Mouse (Mus musculus) frontal cortex, postnatal 14 days (tissue): ENCODE measurements around the gene Cln5.

Source experiments
- DNase-seq, 2 experiments: peaks; one replicate each; pipeline ENCODE4 v3.0.0; 2022; ENCODE audit warnings: low spot score in 2 of 2

Cln5 gene

GRCm38 (mm10) chr14:103078006-103078912 is 8.2 kb downstream of the Cln5 start:
- DNase-seq: no peak

GRCm38 (mm10) chr14:103079209-103079977 is 9.4 kb downstream of the Cln5 start:
- DNase-seq: no peak

GRCm38 (mm10) chr14:103085840-103086533 is 16.0 kb downstream of the Cln5 start:
- DNase-seq: no peak

GRCm38 (mm10) chr14:103086671-103087324 is 16.8 kb downstream of the Cln5 start:
- DNase-seq: no peak

GRCm38 (mm10) chr14:103087846-103088245 is 17.8 kb downstream of the Cln5 start:
- DNase-seq: no peak

- no peak for DNase-seq
These were observed 18.6 kb downstream of the Cln5 start for GRCm38 (mm10) chr14:103088624-103089023.

- no peak for DNase-seq
These were observed 23.2 kb downstream of the Cln5 start for GRCm38 (mm10) chr14:103093236-103093635.

- no peak for DNase-seq
These were observed 23.7 kb downstream of the Cln5 start for GRCm38 (mm10) chr14:103093670-103094069.

- no peak for DNase-seq
These were observed 25.0 kb downstream of the Cln5 start for GRCm38 (mm10) chr14:103095036-103095435.

- no peak for DNase-seq
These were observed 25.8 kb downstream of the Cln5 start for GRCm38 (mm10) chr14:103095826-103096225.

GRCm38 (mm10) chr14:103096621-103097020 is 26.6 kb downstream of the Cln5 start:
- no peak for DNase-seq

- DNase-seq: no peak
These were observed 28.2 kb downstream of the Cln5 start for GRCm38 (mm10) chr14:103098213-103098586.

GRCm38 (mm10) chr14:103098587-103099235 is 28.7 kb downstream of the Cln5 start:
- DNase-seq: peak; percentile 35 to 57

- peak; percentile 67 to 71 for DNase-seq
These were observed 29.4 kb downstream of the Cln5 start, which contains the start of gene Fbxl3 for GRCm38 (mm10) chr14:103099238-103099933. Gene Fbxl3, minus strand, starts transcription at chr14:103099566.

- no peak for DNase-seq
These were observed 30.3 kb downstream of the Cln5 start for GRCm38 (mm10) chr14:103100296-103100695.

- no peak for DNase-seq
These were observed 31.2 kb downstream of the Cln5 start for GRCm38 (mm10) chr14:103101171-103101570.

- DNase-seq: no peak
These were observed 32.2 kb downstream of the Cln5 start for GRCm38 (mm10) chr14:103102246-103102645.

- DNase-seq: no peak
These were observed 32.8 kb downstream of the Cln5 start for GRCm38 (mm10) chr14:103102731-103103335.

- no peak for DNase-seq
These were observed 36.3 kb downstream of the Cln5 start for GRCm38 (mm10) chr14:103106301-103106700.

- DNase-seq: no peak
These were observed 40.0 kb downstream of the Cln5 start for GRCm38 (mm10) chr14:103109971-103110370.
